Mouse (Mus musculus): ENCODE data around the gene Olfr134. TPM values are rescaled to one million over a fixed set of nuclear protein-coding genes. Genes with fewer than 3 reads are reported as not detected.
"Not testable (repeated sequence)": the region's sequence is repeated elsewhere in the genome, so short reads cannot be mapped to it uniquely, and the experiment has no call there.

The Olfr134 gene
- polyA plus RNA-seq (2015; fragmentation: Nextera tagmentation; extraction: Ambion mirVana) = not detected in 2 replicates

- ATAC-seq (ENCODE audit: insufficient number of reproducible peaks, insufficient read depth, low FRiP score, low TSS enrichment, low read depth) = no peak
- WGBS = 70% methylated on average over 3 of the region's 3 CpGs
These were observed at the start of gene Olfr134 for GRCm38 (mm10) chr17:38171088-38171487. TSS of gene Olfr134 (plus strand) at chr17:38171388.

GRCm38 (mm10) chr17:38124199-38124598 is 47.0 kb upstream of the Olfr134 start:
- H3K36me3 ChIP-seq; H3K4me3 ChIP-seq; H3K9ac ChIP-seq; H3K27me3 ChIP-seq; H3K4me1 ChIP-seq; H3K27ac ChIP-seq; H3K9me3 ChIP-seq; ATAC-seq (ENCODE audit: insufficient number of reproducible peaks, insufficient read depth, low FRiP score, low TSS enrichment, low read depth); H3K4me2 ChIP-seq: not testable (repeated sequence)
- 87% methylated on average over 1 of the region's 1 CpGs for WGBS

More at GRCm38 (mm10) chr17:38171088-38171487, at the start of gene Olfr134:
- no peak within 1 kb of the TSS for H3K9ac ChIP-seq
- H3K36me3 ChIP-seq = no peaks in the 10 kb centered on the region
- no peak within 1 kb of the TSS for H3K27ac ChIP-seq
- H3K4me2 ChIP-seq = no peak within 1 kb of the TSS
- H3K27me3 ChIP-seq = no peaks in the 10 kb centered on the region
- no peak within 1 kb of the TSS for H3K4me3 ChIP-seq
- H3K4me1 ChIP-seq = no peaks in the 10 kb centered on the region
- H3K9me3 ChIP-seq = no peaks in the 10 kb centered on the region

DNA sequence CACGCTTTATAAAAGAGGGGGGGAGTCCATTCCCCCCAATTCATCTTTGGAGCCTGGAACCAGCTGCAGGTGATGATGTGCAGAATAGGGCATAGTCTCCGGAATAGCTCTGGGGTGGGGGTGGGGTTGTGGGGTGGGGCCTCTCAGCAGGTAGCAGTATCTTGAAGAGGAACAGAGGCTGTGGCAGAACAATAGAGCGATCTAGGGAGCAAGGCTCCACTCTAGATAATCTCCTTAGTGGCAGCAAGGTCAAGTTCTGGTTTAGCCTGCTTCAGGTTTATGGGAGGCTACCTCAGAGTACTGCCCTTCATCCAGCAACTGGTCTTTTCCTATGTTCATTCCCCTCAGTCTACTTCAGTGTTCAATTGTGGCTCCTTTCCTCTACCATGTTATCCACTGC is 45.8 kb upstream of the Olfr134 start:
- H3K27me3 ChIP-seq; H3K4me2 ChIP-seq; H3K9ac ChIP-seq; H3K4me3 ChIP-seq; H3K9me3 ChIP-seq; H3K27ac ChIP-seq; H3K36me3 ChIP-seq; ATAC-seq (ENCODE audit: insufficient number of reproducible peaks, insufficient read depth, low FRiP score, low TSS enrichment, low read depth); H3K4me1 ChIP-seq: not testable (repeated sequence)
- 62% methylated on average over 3 of the region's 3 CpGs for WGBS

DNA sequence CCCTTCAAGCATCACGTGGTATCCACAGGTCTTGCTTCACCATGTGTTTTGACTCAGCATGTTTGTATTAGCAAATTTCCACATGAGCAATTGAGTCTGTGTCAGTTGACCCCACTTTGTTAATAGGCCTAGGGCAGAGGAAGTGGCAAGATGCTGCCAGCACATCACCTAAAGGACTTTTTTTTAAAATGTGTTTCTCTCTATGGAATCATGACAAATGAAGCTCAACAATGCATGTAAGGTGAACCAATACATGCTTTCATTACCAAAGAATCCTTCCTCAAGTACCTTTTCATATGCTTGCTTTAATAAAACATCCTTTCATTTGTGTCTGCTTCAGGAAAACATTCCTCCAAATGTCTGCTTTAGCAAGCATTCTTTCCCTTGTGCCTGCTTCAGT is 36.8 kb upstream of the Olfr134 start, which contains the start of gene Olfr132:
Olfr132 (minus strand) TSS at position 101 of the 400 bp plus-strand sequence.
- WGBS = 37% methylated on average over 1 of the region's 1 CpGs

GRCm38 (mm10) chr17:38144981-38145380 is 26.2 kb upstream of the Olfr134 start, which contains the start of gene Olfr133:
TSS of gene Olfr133 (plus strand) at chr17:38145281.
- Histone ChIP-seq H3K9ac (no peak within 1 kb of the TSS), H3K27me3 (no peaks in the 10 kb centered on the region), H3K4me1 (no peaks in the 10 kb centered on the region), H3K4me3 (no peak within 1 kb of the TSS), H3K36me3 (no peaks in the 10 kb centered on the region), H3K9me3 (peaks cover 4% of the 10 kb centered on the region; the same call in 1 of the 2 replicates), H3K4me2 (no peak within 1 kb of the TSS), H3K27ac (no peak within 1 kb of the TSS)
- WGBS = 75% methylated on average over 2 of the region's 2 CpGs
- no peak for ATAC-seq (ENCODE audit: insufficient number of reproducible peaks, insufficient read depth, low FRiP score, low TSS enrichment, low read depth)

More for the DNA sequence above, 36.8 kb upstream of the Olfr134 start, which contains the start of gene Olfr132:
- H3K27ac ChIP-seq = no peak within 1 kb of the TSS
- no peak within 1 kb of the TSS for H3K4me3 ChIP-seq
- no peaks in the 10 kb centered on the region for H3K9me3 ChIP-seq
- no peaks in the 10 kb centered on the region for H3K27me3 ChIP-seq
- H3K4me1 ChIP-seq = no peaks in the 10 kb centered on the region
- no peak within 1 kb of the TSS for H3K4me2 ChIP-seq
- no peak for ATAC-seq (ENCODE audit: insufficient number of reproducible peaks, insufficient read depth, low FRiP score, low TSS enrichment, low read depth)
- H3K36me3 ChIP-seq = no peaks in the 10 kb centered on the region
- no peak within 1 kb of the TSS for H3K9ac ChIP-seq

GRCm38 (mm10) chr17:38204035-38204434 is 32.8 kb downstream of the Olfr134 start, which contains the start of gene Olfr135:
TSS of gene Olfr135 (plus strand) at chr17:38204335.
- Histone ChIP-seq H3K4me3 (no peak within 1 kb of the TSS), H3K27ac (no peak within 1 kb of the TSS), H3K4me1 (no peaks in the 10 kb centered on the region), H3K9ac (no peak within 1 kb of the TSS), H3K4me2 (no peak within 1 kb of the TSS), H3K9me3 (0 out of 2 replicates have a peak, but pooled peaks cover 4% of the 10 kb centered on the region), H3K36me3 (no peaks in the 10 kb centered on the region), H3K27me3 (no peaks in the 10 kb centered on the region)
- 91% methylated on average over 1 of the region's 1 CpGs for WGBS
- no peak for ATAC-seq (ENCODE audit: insufficient number of reproducible peaks, insufficient read depth, low FRiP score, low TSS enrichment, low read depth)

Other genes starting within 250 kb of the Olfr134 start
- not detected in 2 replicates for gene Olfr761, start 218.3 kb upstream of the Olfr134 start, polyA plus RNA-seq (2015; fragmentation: Nextera tagmentation; extraction: Ambion mirVana)
- not detected in 2 replicates for gene Olfr129, start 111.3 kb upstream of the Olfr134 start, polyA plus RNA-seq (2015; fragmentation: Nextera tagmentation; extraction: Ambion mirVana)
- gene Olfr130, start 107.5 kb upstream of the Olfr134 start, polyA plus RNA-seq (2015; fragmentation: Nextera tagmentation; extraction: Ambion mirVana) = not detected in 2 replicates
- not detected in 2 replicates for gene Olfr131, start 82.7 kb upstream of the Olfr134 start, polyA plus RNA-seq (2015; fragmentation: Nextera tagmentation; extraction: Ambion mirVana)
- gene Olfr132, start 36.9 kb upstream of the Olfr134 start, polyA plus RNA-seq (2015; fragmentation: Nextera tagmentation; extraction: Ambion mirVana) = not detected in 2 replicates
- gene Olfr133, start 26.1 kb upstream of the Olfr134 start, polyA plus RNA-seq (2015; fragmentation: Nextera tagmentation; extraction: Ambion mirVana) = not detected in 2 replicates
- not detected in 2 replicates for gene Olfr135, start 32.9 kb downstream of the Olfr134 start, polyA plus RNA-seq (2015; fragmentation: Nextera tagmentation; extraction: Ambion mirVana)
- gene Olfr138, start 89.6 kb downstream of the Olfr134 start, polyA plus RNA-seq (2015; fragmentation: Nextera tagmentation; extraction: Ambion mirVana) = not detected in 2 replicates
- not detected in 2 replicates for gene Olfr137, start 136.2 kb downstream of the Olfr134 start, polyA plus RNA-seq (2015; fragmentation: Nextera tagmentation; extraction: Ambion mirVana)
- not detected in 2 replicates for gene Olfr136, start 158.4 kb downstream of the Olfr134 start, polyA plus RNA-seq (2015; fragmentation: Nextera tagmentation; extraction: Ambion mirVana)
- gene Esp36, start 248.8 kb downstream of the Olfr134 start, polyA plus RNA-seq (2015; fragmentation: Nextera tagmentation; extraction: Ambion mirVana) = not detected in 2 replicates

All from embryonic facial prominence, embryonic 13.5 days (tissue).